Mouse (Mus musculus) lung, embryonic 16.5 days (tissue): Measurements from ENCODE around the gene Depdc1b. TPM values are rescaled to one million over a fixed set of nuclear protein-coding genes. Genes with fewer than 3 reads are reported as not detected.

Source experiments
- ATAC-seq: fragments of 200-750 bp; cut with Nextera tagmentation; 2 replicates; pipeline ENCODE4 v1.8.0; 2017; ENCODE audit warnings: low read depth, mild to moderate bottlenecking, moderate library complexity
- H3K27ac ChIP-seq: fragments of 300-500 bp; sonication (generic); 2 replicates; pipeline ENCODE4 v1.5.1; 2014; ENCODE audit warnings: mild to moderate bottlenecking, control low read depth, low read length
- H3K27me3 ChIP-seq: fragments of 300-500 bp; sonication (generic); 2 replicates; pipeline ENCODE4 v1.6.1; 2014; ENCODE audit warnings: low read depth, low read length, mixed read lengths; ENCODE audit not compliant: control insufficient read depth, insufficient read depth
- H3K36me3 ChIP-seq: fragments of 300-500 bp; sonication (generic); 2 replicates; pipeline ENCODE4 v1.6.1; 2014; ENCODE audit warnings: low read length; ENCODE audit not compliant: control insufficient read depth, insufficient read depth
- H3K4me1 ChIP-seq: fragments of 300-500 bp; sonication (generic); replicated peaks from 2 replicates; pipeline ENCODE4 v1.6.1; 2014; ENCODE audit warnings: low read length, mixed read lengths; ENCODE audit not compliant: control insufficient read depth, insufficient read depth
- H3K4me2 ChIP-seq: fragments of 300-500 bp; sonication (generic); 2 replicates; pipeline ENCODE4 v1.6.1; 2014; ENCODE audit warnings: low read depth, low read length, control low read depth
- H3K4me3 ChIP-seq: fragments of 300-500 bp; sonication (generic); 2 replicates; pipeline ENCODE4 v1.5.1; 2014; ENCODE audit warnings: mild to moderate bottlenecking, low read length, control low read depth
- H3K9ac ChIP-seq: fragments of 300-500 bp; sonication (generic); 2 replicates; pipeline ENCODE4 v1.6.1; 2014; ENCODE audit warnings: low read length, control low read depth
- H3K9me3 ChIP-seq: fragments of 300-500 bp; sonication (generic); 2 replicates; pipeline ENCODE4 v1.6.1; 2016; ENCODE audit warnings: low read length; ENCODE audit not compliant: control insufficient read depth
- WGBS: fragments of 180-500 bp; shearing (Covaris S2); extraction: QIAGEN DNeasy Blood & Tissue Kit; methylation state at CpG from one replicate; pipeline ENCODE4 v1.1.7; 2014; 5-methylcytosine and 5-hydroxymethylcytosine counted together
- polyA plus RNA-seq: library from polyadenylated mRNA; unstranded; fragments of >200 nt; fragmentation: Nextera tagmentation; extraction: Ambion mirVana; gene quantifications from 2 replicates; pipeline ENCODE4 v1.2.1, GENCODE M21; 2015

Gene Depdc1b
- polyA plus RNA-seq, 1 experiment from 2014 or later = 14.3 TPM

DNA sequence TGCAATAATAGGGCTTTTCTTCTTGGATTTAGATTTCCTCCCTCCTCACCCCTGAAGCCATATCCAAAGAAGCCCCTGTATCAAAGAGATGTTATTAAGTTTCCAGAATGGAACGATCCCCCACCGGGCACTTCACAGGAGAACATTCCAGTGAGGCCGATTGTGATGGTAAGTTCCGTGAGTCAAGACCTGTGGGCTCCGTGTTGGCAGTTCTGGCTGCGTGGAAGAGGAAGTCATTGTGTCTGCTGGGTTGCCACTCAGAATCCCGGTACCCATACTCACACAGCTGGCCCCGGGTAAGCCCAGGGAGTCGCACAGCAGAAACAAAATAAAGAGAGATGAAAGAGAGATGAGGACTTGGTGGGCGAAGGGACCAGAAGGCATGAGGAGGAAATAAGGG, 41.2 kb downstream of the Depdc1b start:
- no peak for ATAC-seq
- Histone ChIP-seq H3K27ac (no peak overlapping the region), H3K4me3 (no peak overlapping the region), H3K27me3 (no peaks in the 10 kb centered on the region), H3K4me1 (no peaks in the 10 kb centered on the region), H3K36me3 (0 out of 2 replicates have a peak, but pooled peaks cover 3% of the 10 kb centered on the region), H3K9me3 (no peaks in the 10 kb centered on the region), H3K9ac (no peak overlapping the region), H3K4me2 (no peak overlapping the region)
- WGBS = 85% methylated on average over 10 of the region's 10 CpGs

DNA sequence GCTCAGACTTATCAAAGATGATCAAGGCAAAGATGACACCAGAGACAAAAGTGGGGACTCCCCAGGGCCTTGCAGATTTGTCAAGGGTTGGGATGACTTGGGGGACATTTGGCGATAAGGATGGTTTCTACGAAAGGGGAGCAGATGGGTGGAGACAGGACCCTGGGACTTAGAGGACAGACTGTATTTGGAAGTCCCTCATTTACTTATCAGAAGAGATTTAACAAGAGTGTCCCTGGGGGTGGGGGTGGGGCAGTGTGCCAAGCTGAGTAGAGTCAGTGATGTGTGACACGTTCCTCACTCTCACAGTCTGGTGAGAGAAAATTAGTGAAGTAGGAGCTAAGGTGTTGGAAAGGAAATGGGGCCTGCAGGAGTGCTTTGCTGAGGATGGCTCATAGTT, 42.1 kb downstream of the Depdc1b start:
- H3K4me1 ChIP-seq = no peaks in the 10 kb centered on the region
- no peak overlapping the region for H3K9ac ChIP-seq
- no peaks in the 10 kb centered on the region for H3K9me3 ChIP-seq
- no peak overlapping the region for H3K27ac ChIP-seq
- ATAC-seq = no peak
- 56% methylated on average over 3 of the region's 3 CpGs for WGBS
- no peak overlapping the region for H3K4me2 ChIP-seq
- H3K36me3 ChIP-seq = 0 out of 2 replicates have a peak, but pooled peaks cover 3% of the 10 kb centered on the region
- no peaks in the 10 kb centered on the region for H3K27me3 ChIP-seq
- no peak overlapping the region for H3K4me3 ChIP-seq

DNA sequence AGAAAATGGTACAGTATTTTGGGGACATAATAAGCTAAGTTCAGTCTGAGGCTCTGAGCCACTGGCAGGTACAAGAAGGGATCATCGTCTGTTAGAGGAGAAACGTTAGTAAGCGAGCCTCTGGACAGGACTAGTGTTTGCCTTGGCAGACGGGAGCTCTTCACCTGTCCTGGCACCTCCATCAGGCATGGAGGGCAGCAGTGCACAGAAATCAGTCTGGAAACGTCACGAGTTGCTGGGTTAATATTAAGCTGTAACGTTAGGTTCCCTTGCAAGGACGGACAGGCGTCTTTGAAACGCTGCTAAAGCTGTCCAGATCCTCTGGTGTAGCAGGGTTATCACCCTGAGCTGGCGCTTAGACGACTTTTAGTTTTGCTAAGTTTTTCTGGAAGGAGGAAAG, 51.4 kb downstream of the Depdc1b start:
- no peaks in the 10 kb centered on the region for H3K27me3 ChIP-seq
- no peak overlapping the region for H3K9ac ChIP-seq
- no peaks in the 10 kb centered on the region for H3K4me1 ChIP-seq
- WGBS = 88% methylated on average over 12 of the region's 12 CpGs
- H3K36me3 ChIP-seq = peaks cover 10% of the 10 kb centered on the region
- no peak overlapping the region for H3K4me3 ChIP-seq
- H3K4me2 ChIP-seq = no peak overlapping the region
- no peak overlapping the region for H3K27ac ChIP-seq
- no peak for ATAC-seq
- no peaks in the 10 kb centered on the region for H3K9me3 ChIP-seq

DNA sequence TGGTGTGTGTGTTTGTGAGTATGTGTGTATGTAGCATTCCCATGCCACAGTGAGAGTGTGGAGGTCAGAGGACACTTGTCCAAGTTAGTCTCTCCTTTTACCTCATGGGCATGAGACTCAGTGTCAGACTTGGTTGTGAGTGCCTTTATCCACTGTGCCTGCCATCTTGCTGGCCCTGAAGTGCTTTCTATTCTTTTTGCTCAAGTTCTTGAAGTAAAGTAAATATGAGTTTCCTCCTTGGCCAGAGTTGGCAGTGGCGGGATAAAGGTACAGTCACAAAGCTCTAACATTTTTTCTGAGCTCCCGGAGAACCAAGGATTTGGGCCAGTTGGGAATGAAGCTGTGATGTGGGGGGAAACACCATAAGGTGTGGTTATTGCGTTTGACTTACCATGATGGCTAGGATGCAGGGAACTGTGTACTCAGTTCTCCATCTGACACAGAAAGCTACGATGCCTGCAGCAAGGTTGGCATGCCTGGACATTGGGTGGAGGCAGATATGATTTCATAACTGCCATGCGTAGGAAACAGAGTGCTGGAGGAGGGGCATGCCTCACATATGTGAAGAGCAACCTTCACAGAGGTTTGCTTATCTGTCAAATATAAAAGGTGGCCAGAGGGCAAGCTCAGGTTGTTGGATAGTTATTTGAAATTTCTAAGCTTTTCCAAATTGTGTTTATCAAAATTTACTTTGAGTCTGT, 54.3 kb downstream of the Depdc1b start:
- 61% methylated on average over 5 of the region's 5 CpGs for WGBS
- H3K9me3 ChIP-seq = no peaks in the 10 kb centered on the region
- H3K4me3 ChIP-seq = no peak overlapping the region
- peaks cover 10% of the 10 kb centered on the region for H3K36me3 ChIP-seq
- H3K4me2 ChIP-seq = no peak overlapping the region
- peak; percentile 49 for ATAC-seq
- H3K9ac ChIP-seq = no peak overlapping the region
- peak overlapping the region; percentile 27; the same call in 1 of the 2 replicates for H3K27ac ChIP-seq
- no peaks in the 10 kb centered on the region for H3K27me3 ChIP-seq
- no peaks in the 10 kb centered on the region for H3K4me1 ChIP-seq

DNA sequence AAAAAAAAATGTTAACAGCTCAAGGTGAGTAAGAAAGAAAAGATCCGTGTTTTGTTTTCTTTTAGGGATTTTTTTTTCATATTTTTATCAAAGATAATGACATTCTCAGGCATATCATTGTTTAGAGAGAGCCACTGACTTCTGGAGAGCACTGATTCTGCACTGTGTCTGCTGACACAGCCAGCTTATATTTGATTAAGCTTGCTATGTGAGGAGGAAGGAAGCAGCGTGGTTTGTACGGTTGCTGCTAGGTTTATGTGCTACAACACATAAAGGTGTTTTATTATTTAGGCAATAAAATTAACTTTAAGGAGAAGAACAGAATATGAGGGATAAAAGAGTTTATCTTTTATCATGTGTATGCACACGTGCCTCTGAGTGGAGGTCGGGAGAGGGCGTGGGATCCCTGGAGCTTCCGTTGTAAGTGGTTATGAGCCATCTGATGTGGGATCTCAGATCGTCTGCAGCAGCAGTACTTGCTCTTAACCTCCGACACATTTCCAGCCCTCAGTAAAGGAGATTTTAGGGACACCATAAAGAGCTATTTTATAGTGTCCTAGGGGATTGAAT, 55.3 kb downstream of the Depdc1b start:
- Histone ChIP-seq H3K4me3 (no peak overlapping the region), H3K9me3 (no peaks in the 10 kb centered on the region), H3K4me1 (no peaks in the 10 kb centered on the region), H3K27me3 (no peaks in the 10 kb centered on the region), H3K4me2 (no peak overlapping the region), H3K36me3 (peaks cover 10% of the 10 kb centered on the region), H3K27ac (no peak overlapping the region), H3K9ac (no peak overlapping the region)
- 68% methylated on average over 9 of the region's 9 CpGs for WGBS
- no peak for ATAC-seq

DNA sequence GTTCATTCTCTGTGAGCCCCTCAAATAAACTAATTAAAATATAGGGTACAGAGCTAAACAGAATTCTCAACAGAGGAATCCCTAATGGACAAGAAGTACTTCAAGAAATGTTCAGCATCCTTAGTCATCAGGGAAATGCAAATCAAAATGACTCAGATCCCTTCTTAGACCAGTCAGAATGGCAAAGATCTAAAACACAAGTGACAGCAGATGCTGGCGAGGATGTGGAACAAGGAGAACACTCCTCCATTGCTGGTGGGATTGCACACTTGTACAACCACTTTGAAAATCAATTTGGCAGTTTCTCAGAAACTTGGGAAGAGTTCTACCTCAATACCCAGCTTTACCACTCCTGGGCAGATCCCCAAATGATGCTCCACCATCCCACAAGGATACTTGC, 57.1 kb downstream of the Depdc1b start:
- H3K27ac ChIP-seq = no peak overlapping the region
- 84% methylated on average over 1 of the region's 1 CpGs for WGBS
- no peak overlapping the region for H3K4me3 ChIP-seq
- no peak overlapping the region for H3K9ac ChIP-seq
- H3K36me3 ChIP-seq = peaks cover 9% of the 10 kb centered on the region
- no peaks in the 10 kb centered on the region for H3K9me3 ChIP-seq
- no peak for ATAC-seq
- no peak overlapping the region for H3K4me2 ChIP-seq
- no peaks in the 10 kb centered on the region for H3K27me3 ChIP-seq
- no peaks in the 10 kb centered on the region for H3K4me1 ChIP-seq

DNA sequence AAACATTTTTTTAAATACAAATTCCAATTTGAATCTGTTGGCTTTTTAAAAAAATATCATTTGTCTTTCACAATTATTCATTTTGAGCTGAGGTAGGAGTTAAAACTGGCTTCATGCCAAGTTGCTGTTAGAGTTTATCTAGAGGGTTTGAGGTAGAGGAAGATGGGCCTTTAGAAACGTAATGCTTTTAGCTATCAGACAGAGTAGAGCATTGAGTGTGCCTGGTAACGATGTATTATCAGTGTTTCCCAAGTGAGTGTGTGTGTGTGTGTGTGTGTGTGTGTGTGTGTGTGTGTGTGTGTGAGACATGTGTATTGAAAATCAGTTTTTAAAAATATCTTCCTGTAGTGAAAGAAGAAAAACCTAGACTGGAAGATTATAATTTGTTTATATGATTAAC, 60.5 kb downstream of the Depdc1b start:
- Histone ChIP-seq H3K9me3 (no peaks in the 10 kb centered on the region), H3K4me3 (no peak overlapping the region), H3K4me2 (no peak overlapping the region), H3K36me3 (peaks cover 9% of the 10 kb centered on the region), H3K4me1 (no peaks in the 10 kb centered on the region), H3K27ac (no peak overlapping the region), H3K27me3 (no peaks in the 10 kb centered on the region), H3K9ac (no peak overlapping the region)
- ATAC-seq = no peak
- 51% methylated on average over 2 of the region's 2 CpGs for WGBS

DNA sequence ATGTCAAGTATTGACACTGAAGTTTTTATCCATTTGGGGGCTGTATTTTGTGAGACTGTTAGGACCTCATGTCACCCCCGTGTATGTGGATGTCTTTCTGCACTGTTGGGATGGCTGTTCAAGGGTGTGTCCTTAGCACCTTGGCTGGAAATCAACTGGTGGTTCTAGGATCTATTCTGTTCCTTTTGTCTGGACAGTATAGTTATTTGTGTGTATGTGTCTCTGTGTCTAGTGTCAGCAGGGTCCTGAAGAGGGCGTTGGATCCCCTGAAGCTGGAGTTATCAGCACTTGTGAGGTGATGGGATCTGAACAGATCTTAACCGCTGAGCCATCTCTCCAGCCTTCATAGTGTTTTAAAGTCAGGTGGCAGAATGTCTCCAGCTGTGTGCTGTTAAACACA, 65.0 kb downstream of the Depdc1b start:
- Histone ChIP-seq H3K4me2 (no peak overlapping the region), H3K27ac (no peak overlapping the region), H3K36me3 (peaks cover 8% of the 10 kb centered on the region), H3K4me1 (no peaks in the 10 kb centered on the region), H3K9me3 (no peaks in the 10 kb centered on the region), H3K9ac (no peak overlapping the region), H3K27me3 (no peaks in the 10 kb centered on the region), H3K4me3 (no peak overlapping the region)
- 83% methylated on average over 3 of the region's 3 CpGs for WGBS
- no peak for ATAC-seq

DNA sequence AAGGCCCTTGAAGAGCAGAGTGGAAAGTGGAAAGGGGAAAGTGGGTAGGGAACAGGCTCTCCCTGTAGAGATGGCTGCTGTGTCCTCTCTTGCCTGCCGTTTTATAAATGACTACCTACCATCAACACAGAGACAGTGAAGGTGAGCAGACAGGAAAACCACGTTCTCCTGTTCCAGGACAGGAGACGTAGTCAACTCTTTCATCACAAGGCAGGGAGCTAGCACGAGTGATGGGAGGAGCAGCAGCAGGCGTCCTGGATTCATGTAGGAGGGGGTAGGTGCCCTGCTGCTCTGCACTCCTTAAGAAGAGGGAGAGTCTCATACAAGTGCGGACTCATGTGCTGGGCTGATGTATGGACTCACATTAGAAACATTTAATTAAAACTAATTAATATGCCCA, 66.9 kb downstream of the Depdc1b start:
- Histone ChIP-seq H3K9ac (no peak overlapping the region), H3K27me3 (no peaks in the 10 kb centered on the region), H3K27ac (no peak overlapping the region), H3K9me3 (no peaks in the 10 kb centered on the region), H3K4me3 (no peak overlapping the region), H3K36me3 (peaks cover 9% of the 10 kb centered on the region), H3K4me1 (no peaks in the 10 kb centered on the region), H3K4me2 (no peak overlapping the region)
- no peak for ATAC-seq
- 81% methylated on average over 6 of the region's 6 CpGs for WGBS
